Mouse (Mus musculus) MEL (cell line): ENCODE measurements around the gene Rbfox2. TPM values are rescaled to one million over a fixed set of nuclear protein-coding genes. Genes with fewer than 3 reads are reported as not detected.

Experiments used
- DNase-seq: peaks from one replicate; pipeline ENCODE4 v3.0.0; 2011; ENCODE audit warnings: low read depth, low spot score
- H3K27ac ChIP-seq: 2 replicates; pipeline ENCODE4 v1.5.1; 2012; ENCODE audit warnings: low read depth, mild to moderate bottlenecking, control low read depth, low read length, moderate library complexity; ENCODE audit not compliant: control insufficient read depth
- H3K27me3 ChIP-seq, 2 experiments: fragments of 150-350 bp in 1 of 2; sonication (generic) in 1 of 2; 2 replicates each; pipeline ENCODE4 v1.6.1; 2012; ENCODE audit warnings: low read length in 2 of 2, mild to moderate bottlenecking in 2 of 2, improper control_type of control experiment in 1 of 2, moderate library complexity in 1 of 2; ENCODE audit not compliant: insufficient read depth in 2 of 2, control insufficient read depth in 1 of 2
- H3K36me3 ChIP-seq, 2 experiments: 2 replicates each; pipeline ENCODE4 v1.6.1; 2012 to 2014; ENCODE audit warnings: low read length in 2 of 2, improper control_type of control experiment in 1 of 2, inconsistent platforms in 1 of 2, mild to moderate bottlenecking in 1 of 2; ENCODE audit not compliant: insufficient read depth in 2 of 2, control insufficient read depth in 1 of 2
- H3K4me1 ChIP-seq, 2 experiments: fragments of 150-350 bp in 1 of 2; sonication (generic) in 1 of 2; 2 replicates each; pipeline ENCODE4 v1.6.1; 2012; ENCODE audit warnings: low read length in 2 of 2, improper control_type of control experiment in 1 of 2, mild to moderate bottlenecking in 1 of 2; ENCODE audit not compliant: insufficient read depth in 2 of 2, control insufficient read depth in 1 of 2
- H3K4me3 ChIP-seq, 2 experiments: fragments of 150-350 bp in 1 of 2; sonication (generic) in 1 of 2; 2 replicates each; pipeline ENCODE4 v1.5.1; 2012; ENCODE audit warnings: low read depth in 2 of 2, low read length in 2 of 2, mild to moderate bottlenecking in 2 of 2, moderate library complexity in 2 of 2, control low read depth in 1 of 2, improper control_type of control experiment in 1 of 2; ENCODE audit not compliant: control insufficient read depth in 1 of 2, insufficient read depth in 1 of 2
- H3K79me2 ChIP-seq: 2 replicates; pipeline ENCODE4 v1.6.1; 2012; ENCODE audit warnings: mild to moderate bottlenecking, low read length, moderate library complexity; ENCODE audit not compliant: control insufficient read depth, poor library complexity, insufficient read depth
- H3K9ac ChIP-seq: 2 replicates; pipeline ENCODE4 v1.6.1; 2012; ENCODE audit warnings: low read depth, mild to moderate bottlenecking, control low read depth, low read length, moderate library complexity; ENCODE audit not compliant: control insufficient read depth, poor library complexity, severe bottlenecking
- H3K9me3 ChIP-seq: fragments of 150-350 bp; sonication (generic); replicated peaks from 2 replicates; pipeline ENCODE4 v1.6.1; 2012; ENCODE audit warnings: mild to moderate bottlenecking, low read length, improper control_type of control experiment, moderate library complexity; ENCODE audit not compliant: insufficient read depth
- BHLHE40 ChIP-seq: IDR thresholded peaks from 2 replicates; pipeline ENCODE4 v1.6.1; 2012; ENCODE audit warnings: low read depth, mild to moderate bottlenecking, inconsistent platforms, low read length, improper control_type of control experiment, borderline replicate concordance
- CHD2 ChIP-seq: IDR thresholded peaks from 2 replicates; pipeline ENCODE4 v1.6.1; 2011; ENCODE audit warnings: low read length, improper control_type of control experiment
- E2F4 ChIP-seq: IDR thresholded peaks from 2 replicates; pipeline ENCODE4 v1.6.1; 2011; ENCODE audit warnings: low read depth, low read length, improper control_type of control experiment, borderline replicate concordance
- ETS1 ChIP-seq: IDR thresholded peaks from 2 replicates; pipeline ENCODE4 v1.6.1; 2012; ENCODE audit warnings: low read depth, mild to moderate bottlenecking, inconsistent platforms, low read length, improper control_type of control experiment, moderate library complexity
- MAFK ChIP-seq: IDR thresholded peaks from 2 replicates; pipeline ENCODE4 v1.6.1; 2011; ENCODE audit warnings: low read depth, mild to moderate bottlenecking, low read length, improper control_type of control experiment, borderline replicate concordance
- MAX ChIP-seq: IDR thresholded peaks from 2 replicates; pipeline ENCODE4 v1.6.1; 2011; ENCODE audit warnings: low read length, improper control_type of control experiment
- MEF2A ChIP-seq: IDR thresholded peaks from 2 replicates; pipeline ENCODE4 v1.6.1; 2014; ENCODE audit warnings: low read depth, mild to moderate bottlenecking, inconsistent platforms, low read length, improper control_type of control experiment; ENCODE audit not compliant: poor library complexity, insufficient replicate concordance, severe bottlenecking; ENCODE audit errors: extremely low read depth
- MXI1 ChIP-seq: IDR thresholded peaks from 2 replicates; pipeline ENCODE4 v1.6.1; 2011; ENCODE audit warnings: mild to moderate bottlenecking, low read depth, low read length, improper control_type of control experiment
- MYB ChIP-seq: IDR thresholded peaks from 2 replicates; pipeline ENCODE4 v1.6.1; 2011; ENCODE audit warnings: mild to moderate bottlenecking, low read depth, low read length, improper control_type of control experiment
- NELFE ChIP-seq: IDR thresholded peaks from 2 replicates; pipeline ENCODE4 v1.6.1; 2011; ENCODE audit warnings: low read depth, low read length, improper control_type of control experiment
- POLR2A ChIP-seq, 2 experiments: IDR thresholded peaks; 2 replicates each; pipeline ENCODE4 v1.6.1; 2011 to 2012; ENCODE audit warnings: low read length in 2 of 2, mild to moderate bottlenecking in 2 of 2, control low read depth in 1 of 2, improper control_type of control experiment in 1 of 2, low read depth in 1 of 2, moderate library complexity in 1 of 2; ENCODE audit not compliant: control insufficient read depth in 1 of 2, insufficient read depth in 1 of 2, poor library complexity in 1 of 2
- POLR2AphosphoS2 ChIP-seq: IDR thresholded peaks from 2 replicates; pipeline ENCODE4 v1.6.1; 2011; ENCODE audit warnings: low read length, improper control_type of control experiment
- RAD21 ChIP-seq: IDR thresholded peaks from 2 replicates; pipeline ENCODE4 v1.6.1; 2011; ENCODE audit warnings: mild to moderate bottlenecking, low read depth, low read length, improper control_type of control experiment
- SIN3A ChIP-seq: IDR thresholded peaks from 2 replicates; pipeline ENCODE4 v1.6.1; 2012; ENCODE audit warnings: low read length, improper control_type of control experiment, inconsistent platforms
- TBP ChIP-seq: IDR thresholded peaks from 2 replicates; pipeline ENCODE4 v1.8.0; 2011; ENCODE audit warnings: low read depth, low read length, improper control_type of control experiment
- TCF12 ChIP-seq: IDR thresholded peaks from 2 replicates; pipeline ENCODE4 v1.6.1; 2014; ENCODE audit warnings: low read depth, mild to moderate bottlenecking, inconsistent platforms, low read length, improper control_type of control experiment, moderate library complexity
- USF2 ChIP-seq, 2 experiments: IDR thresholded peaks; 2 replicates each; pipeline ENCODE4 v1.6.1; 2011 to 2012; ENCODE audit warnings: improper control_type of control experiment in 2 of 2, low read length in 2 of 2, borderline replicate concordance in 1 of 2, inconsistent platforms in 1 of 2, low read depth in 1 of 2, mild to moderate bottlenecking in 1 of 2; ENCODE audit not compliant: insufficient read depth in 1 of 2
- ZC3H11A ChIP-seq: IDR thresholded peaks from 2 replicates; pipeline ENCODE4 v1.6.1; 2012; ENCODE audit warnings: low read depth, mild to moderate bottlenecking, inconsistent platforms, low read length, improper control_type of control experiment
- ZMIZ1 ChIP-seq: IDR thresholded peaks from 2 replicates; pipeline ENCODE4 v1.6.1; 2012; ENCODE audit warnings: low read depth, mild to moderate bottlenecking, inconsistent platforms, low read length, improper control_type of control experiment, moderate library complexity
- ZNF384 ChIP-seq: IDR thresholded peaks from 2 replicates; pipeline ENCODE4 v1.6.1; 2012; ENCODE audit warnings: low read depth, mild to moderate bottlenecking, inconsistent platforms, low read length, improper control_type of control experiment
- polyA plus RNA-seq, 2 experiments: library from polyadenylated mRNA; stranded (reverse) in 1 of 2; unstranded in 1 of 2; fragments of >175 nt in 1 of 2; fragments of >200 nt in 1 of 2; gene quantifications; 2 replicates each; pipeline versions ENCODE4 v1.2.1 to v1.2.4; 2012; ENCODE audit warnings: low replicate concordance in 2 of 2, low read depth in 1 of 2; ENCODE audit not compliant: insufficient read length in 2 of 2, insufficient read depth in 1 of 2, missing spikeins in 1 of 2
- total RNA-seq: library from RNA; depleted of rRNA; stranded (reverse); fragments of 300-350 nt; gene quantifications from 2 replicates; pipeline ENCODE4 v1.2.3, GENCODE M21; 2012

The Rbfox2 gene
- total and polyA plus RNA-seq, 3 experiments: 3.4 to 6.0 TPM; not detected in 1

DNA sequence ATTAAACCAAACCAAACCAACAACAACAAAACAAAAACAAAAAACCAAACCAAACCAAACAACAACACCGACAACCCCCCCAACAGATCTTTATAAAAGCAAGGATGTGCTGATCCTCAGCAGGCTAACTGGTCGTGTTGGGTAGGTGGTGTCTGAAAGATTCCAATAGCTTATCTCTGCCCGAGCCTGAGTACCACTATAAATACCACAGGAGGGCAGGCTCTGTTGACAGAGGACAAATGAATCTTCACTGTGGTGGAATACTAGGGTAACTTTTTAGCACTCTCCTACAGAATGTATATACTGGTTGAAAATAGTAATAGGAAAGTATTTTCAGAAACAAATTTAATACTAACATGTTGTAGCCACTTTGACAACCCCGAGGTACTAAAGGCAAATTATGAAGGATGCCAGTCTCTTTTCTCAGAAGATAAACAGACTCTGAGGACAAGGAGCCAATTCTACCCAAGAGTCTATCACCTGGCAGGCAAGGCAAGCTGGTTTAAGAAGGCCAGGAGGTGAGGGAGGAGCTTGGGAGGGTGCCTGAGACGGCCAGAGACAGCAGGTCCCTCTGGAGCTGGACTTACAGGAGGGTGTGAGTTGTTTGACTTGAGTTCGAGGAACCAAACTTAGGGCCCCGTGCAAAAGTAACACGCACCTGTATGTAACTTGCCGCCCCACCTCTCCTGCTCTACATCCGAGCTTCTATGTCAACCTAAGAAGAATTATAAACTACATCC, 199.5 kb downstream of the Rbfox2 start:
- Histone ChIP-seq H3K4me1 (no peaks in the 10 kb centered on the region), H3K4me3 (no peak overlapping the region), H3K9ac (no peak overlapping the region), H3K9me3 (no peaks in the 10 kb centered on the region), H3K79me2 (no peaks in the 10 kb centered on the region), H3K36me3 (no peaks in the 10 kb centered on the region), H3K27ac (no peak overlapping the region), H3K27me3 (no peaks in the 10 kb centered on the region)
- no peak for TF ChIP-seq BHLHE40
- no peak for TF ChIP-seq MXI1
- no peak for TF ChIP-seq ZNF384
- no peak for TF ChIP-seq SIN3A
- no peak for TF ChIP-seq TBP
- TF ChIP-seq MYB: no peak
- no peak for DNase-seq

DNA sequence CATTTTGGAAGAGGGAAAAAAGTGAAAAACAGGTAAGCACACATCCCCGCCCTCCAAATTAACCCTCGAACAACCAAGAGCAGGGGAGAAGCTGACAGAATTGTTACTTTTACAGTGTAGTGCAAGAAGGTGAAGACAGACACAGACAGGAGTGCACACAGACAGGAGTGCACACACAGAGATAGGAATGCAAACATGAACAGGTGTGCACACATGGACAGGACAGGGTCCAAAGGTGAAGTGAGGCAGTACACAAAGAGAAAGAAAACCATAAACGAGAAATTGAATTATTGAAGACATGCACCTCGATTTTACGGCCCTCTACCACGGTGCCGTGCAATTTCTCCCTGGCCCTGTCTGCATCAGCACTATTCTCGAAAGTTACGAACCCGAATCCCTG, 201.5 kb downstream of the Rbfox2 start:
- Histone ChIP-seq H3K36me3 (no peaks in the 10 kb centered on the region), H3K9ac (no peak overlapping the region)
- TF ChIP-seq ZMIZ1 (no peak), MAX (no peak), E2F4 (no peak), MAFK (no peak), BHLHE40 (no peak)
- TF ChIP-seq, all 39 proteins: peak for 0
- no peak for DNase-seq
- H3K4me3 ChIP-seq: no peak overlapping the region
- no peaks in the 10 kb centered on the region for H3K9me3 ChIP-seq
- no peaks in the 10 kb centered on the region for H3K79me2 ChIP-seq
- no peaks in the 10 kb centered on the region for H3K4me1 ChIP-seq
- H3K27ac ChIP-seq: no peak overlapping the region
- no peaks in the 10 kb centered on the region for H3K27me3 ChIP-seq

DNA sequence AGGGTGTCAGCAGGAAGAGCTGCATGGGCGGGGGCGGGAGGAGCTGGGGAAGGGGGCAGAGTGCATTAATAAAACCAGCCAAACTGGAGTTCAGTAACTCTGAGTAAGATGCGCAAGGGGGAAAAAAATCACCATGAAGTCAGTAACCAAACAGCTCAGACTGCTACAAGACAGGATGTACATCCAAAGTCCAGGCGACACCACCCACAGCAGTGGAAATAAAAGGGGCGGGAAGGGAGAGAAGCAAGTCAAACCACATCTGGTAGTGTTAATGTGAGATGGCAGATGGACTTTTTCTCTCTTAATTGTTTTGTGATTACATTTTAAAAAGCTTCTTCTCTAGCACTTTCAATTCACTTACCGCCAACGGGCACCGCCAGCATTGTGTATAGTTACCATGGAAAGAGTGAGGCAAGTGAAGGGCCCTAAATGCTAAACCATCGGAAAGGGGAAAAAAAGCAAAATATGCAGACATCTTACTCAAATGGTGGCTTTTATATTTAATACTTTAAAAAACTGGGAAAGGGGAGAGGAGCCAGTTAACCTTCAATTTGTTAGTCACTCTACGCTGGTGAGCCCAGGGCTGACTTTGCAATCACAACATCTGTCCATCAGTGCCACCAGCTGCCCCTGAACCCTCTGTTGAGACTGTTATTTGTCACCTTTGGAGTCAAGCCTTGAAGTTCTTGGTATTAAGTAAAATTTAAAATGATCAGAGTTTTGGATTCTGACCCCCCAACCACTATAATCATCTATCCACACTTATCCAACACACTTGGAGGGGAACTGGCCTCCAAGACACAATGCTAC, 202.2 kb downstream of the Rbfox2 start:
- Histone ChIP-seq H3K27me3 (no peaks in the 10 kb centered on the region), H3K79me2 (no peaks in the 10 kb centered on the region), H3K36me3 (no peaks in the 10 kb centered on the region), H3K9me3 (no peaks in the 10 kb centered on the region), H3K27ac (no peak overlapping the region), H3K9ac (no peak overlapping the region)
- no peak for DNase-seq
- TF ChIP-seq ETS1: no peak
- no peak for TF ChIP-seq POLR2A (IDR thresholded peaks at IDR 0.05; ENCODE audit: control insufficient read depth in 1 of 2, insufficient read depth in 1 of 2, low read depth in 1 of 2, low read length in 2 of 2, poor library complexity in 1 of 2)
- TF ChIP-seq NELFE: no peak
- no peak for TF ChIP-seq RAD21
- TF ChIP-seq USF2 (IDR thresholded peaks at IDR 0.05; ENCODE audit: borderline replicate concordance in 1 of 2, insufficient read depth in 1 of 2, low read depth in 1 of 2, low read length in 2 of 2): no peak
- TF ChIP-seq ZC3H11A: no peak
- no peak for TF ChIP-seq POLR2AphosphoS2
- no peak for TF ChIP-seq CHD2
- TF ChIP-seq ZMIZ1: no peak
- no peak for TF ChIP-seq MXI1
- no peak for TF ChIP-seq MEF2A
- TF ChIP-seq TCF12: no peak
- TF ChIP-seq, all 39 proteins: peak for 0
- Histone ChIP-seq H3K4me3 (no peak overlapping the region), H3K4me1 (no peaks in the 10 kb centered on the region)
